In genomic region chr7:118116787-118117538, GRCm38 (mm10) we compare ENCODE assay signal across 8 mouse cellular contexts. TPM values are rescaled to one million over a fixed set of nuclear protein-coding genes. Genes with fewer than 3 reads are reported as not detected.
DNase-seq lines count a peak whose midpoint lies in the region; ATAC-seq and TF ChIP-seq lines count a peak whose summit lies in the region.

No protein-coding gene starts in this region.

- H3K4me1 ChIP-seq in heart, postnatal 0 days (ENCODE audit: control insufficient read depth, insufficient read depth), result peaks cover 31% of the 10 kb centered on the region
- peaks cover 8% of the 10 kb centered on the region for H3K4me1 ChIP-seq in bone marrow, adult 2 months (ENCODE audit: control insufficient read depth, insufficient read depth, low read length)
- peaks cover 21% of the 10 kb centered on the region; the same call in 1 of the 2 replicates for H3K4me1 ChIP-seq in intestine, embryonic 14.5 days (replicated peaks; ENCODE audit: control insufficient read depth, insufficient read depth, low read length)
- H3K4me1 ChIP-seq in midbrain, postnatal 0 days (ENCODE audit: insufficient read depth, low read length), result peaks cover 4% of the 10 kb centered on the region; the same call in 1 of the 2 replicates
- H3K4me1 ChIP-seq in cerebellum, adult 2 months (ENCODE audit: control insufficient read depth, insufficient read depth, low read length), result peaks cover 4% of the 10 kb centered on the region; the same call in 1 of the 2 replicates

- no peak for TF ChIP-seq CTCF in heart, postnatal 0 days (IDR thresholded peaks at IDR 0.05; ENCODE audit: low read depth)
- TF ChIP-seq CTCF in bone marrow, adult 2 months (IDR thresholded peaks at IDR 0.05; ENCODE audit: control insufficient read depth, insufficient read depth, low read length), result no peak
- TF ChIP-seq CTCF in midbrain, postnatal 0 days (IDR thresholded peaks at IDR 0.05), result no peak
- no peak for TF ChIP-seq CTCF in cerebellum, adult 2 months (IDR thresholded peaks at IDR 0.05; ENCODE audit: borderline replicate concordance, insufficient read depth, low read depth, low read length)

- TF ChIP-seq POLR2A in bone marrow, adult 2 months (IDR thresholded peaks at IDR 0.05; ENCODE audit: borderline replicate concordance, control insufficient read depth, low read depth, low read length), result no peak
- no peak for TF ChIP-seq POLR2A in cerebellum, adult 2 months (IDR thresholded peaks at IDR 0.05; ENCODE audit: borderline replicate concordance, insufficient read depth, low read length)

- H3K9ac ChIP-seq in heart, postnatal 0 days (replicated peaks; ENCODE audit: low read depth, low read length), result no peak overlapping the region
- peak overlapping the region; percentile 47 for H3K9ac ChIP-seq in intestine, embryonic 14.5 days (ENCODE audit: low read length)
- H3K9ac ChIP-seq in midbrain, postnatal 0 days (replicated peaks; ENCODE audit: low read length, poor library complexity, severe bottlenecking), result no peak overlapping the region

- no peak for ATAC-seq in heart, postnatal 0 days (ENCODE audit: insufficient read depth, low read depth)
- no peak for ATAC-seq in intestine, embryonic 14.5 days (replicated peaks; ENCODE audit: low FRiP score, low TSS enrichment, low read depth)
- no peak for ATAC-seq in midbrain, postnatal 0 days (ENCODE audit: low FRiP score)
- no peak for ATAC-seq in granulocyte monocyte progenitor cell, adult 5-6 weeks (replicated peaks; ENCODE audit: poor library complexity, severe bottlenecking)

- intact Hi-C loops in heart, postnatal 36 days (cut with DNase I), result loop anchor here (5.0 to 10.0 kb wide), 4 partner anchors 125 to 1782 kb away; partner anchors contain the start of genes Coq7, Gde1, Rps13 and Smg1

- peak overlapping the region; percentile 70 for H3K4me3 ChIP-seq in heart, postnatal 0 days (ENCODE audit: low read depth, low read length)
- no peak overlapping the region for H3K4me3 ChIP-seq in bone marrow, adult 2 months (replicated peaks; ENCODE audit: control insufficient read depth, low read depth, low read length)
- peak overlapping the region; percentile 93 for H3K4me3 ChIP-seq in intestine, embryonic 14.5 days (ENCODE audit: low read depth, low read length)
- peak overlapping the region; percentile 91; the same call in 1 of the 2 replicates for H3K4me3 ChIP-seq in midbrain, postnatal 0 days (ENCODE audit: low read depth, low read length)
- no peak overlapping the region for H3K4me3 ChIP-seq in cerebellum, adult 2 months (replicated peaks; ENCODE audit: insufficient read depth, low read depth, low read length)

- H3K27ac ChIP-seq in heart, postnatal 0 days (ENCODE audit: low read depth), result no peak overlapping the region; the same call in 1 of the 2 replicates
- peak overlapping the region; percentile 31; the same call in 1 of the 2 replicates for H3K27ac ChIP-seq in bone marrow, adult 2 months (ENCODE audit: control insufficient read depth, insufficient read depth, low read depth, low read length, poor library complexity)
- H3K27ac ChIP-seq in intestine, embryonic 14.5 days (ENCODE audit: low read depth), result 0 out of 2 replicates have a peak overlapping the region, but pooled peaks have one; percentile 33
- no peak overlapping the region for H3K27ac ChIP-seq in midbrain, postnatal 0 days (ENCODE audit: low read depth, low read length)
- no peak overlapping the region for H3K27ac ChIP-seq in cerebellum, adult 2 months (ENCODE audit: insufficient read depth, low read length)

- H3K36me3 ChIP-seq in heart, postnatal 0 days (replicated peaks; ENCODE audit: control insufficient read depth, insufficient read depth, low read length), result peaks cover 68% of the 10 kb centered on the region
- peaks cover 66% of the 10 kb centered on the region for H3K36me3 ChIP-seq in intestine, embryonic 14.5 days (ENCODE audit: control insufficient read depth, insufficient read depth, low read length)
- peaks cover 26% of the 10 kb centered on the region for H3K36me3 ChIP-seq in midbrain, postnatal 0 days (ENCODE audit: insufficient read depth, low read length)

- no peaks in the 10 kb centered on the region for H3K27me3 ChIP-seq in heart, postnatal 0 days (ENCODE audit: control insufficient read depth, insufficient read depth, low read length)
- H3K27me3 ChIP-seq in intestine, embryonic 14.5 days (replicated peaks; ENCODE audit: control insufficient read depth, insufficient read depth, low read length), result no peaks in the 10 kb centered on the region
- H3K27me3 ChIP-seq in midbrain, postnatal 0 days (ENCODE audit: insufficient read depth, low read length), result no peaks in the 10 kb centered on the region
- no peaks in the 10 kb centered on the region for H3K27me3 ChIP-seq in cerebellum, adult 2 months (ENCODE audit: control insufficient read depth, insufficient read depth, low read length)

- DNase-seq in heart, postnatal 0 days (ENCODE audit: low spot score), result no peak
- no peak for DNase-seq in heart, postnatal 36 days
- DNase-seq in intestine, embryonic 14.5 days (ENCODE audit: low spot score), result peak; percentile 53
- DNase-seq in midbrain, postnatal 0 days (ENCODE audit: low spot score), result no peak
- DNase-seq in cerebellum, adult 2 months, result no peak
- no peak for DNase-seq in layer of hippocampus, adult 8-10 months (ENCODE audit: low spot score in 2 of 2)

- no peaks in the 10 kb centered on the region for H3K9me3 ChIP-seq in heart, postnatal 0 days (replicated peaks; ENCODE audit: control insufficient read depth, low read length)
- no peaks in the 10 kb centered on the region for H3K9me3 ChIP-seq in intestine, embryonic 14.5 days (ENCODE audit: control insufficient read depth, low read length)
- H3K9me3 ChIP-seq in midbrain, postnatal 0 days (ENCODE audit: low read length), result no peaks in the 10 kb centered on the region

- peak overlapping the region; percentile 92 for H3K4me2 ChIP-seq in heart, postnatal 0 days (ENCODE audit: low read depth, low read length)
- peak overlapping the region; percentile 65 for H3K4me2 ChIP-seq in intestine, embryonic 14.5 days (ENCODE audit: low read length)
- H3K4me2 ChIP-seq in midbrain, postnatal 0 days (ENCODE audit: low read depth, low read length, poor library complexity, severe bottlenecking), result peak overlapping the region; percentile 54

- WGBS in heart, postnatal 0 days, result 15% methylated on average over 8 of the region's 8 CpGs
- WGBS in bone marrow, adult 2 months, result 24% methylated on average over 8 of the region's 8 CpGs
- WGBS in intestine, embryonic 14.5 days, result 13% methylated on average over 8 of the region's 8 CpGs
- 18% methylated on average over 8 of the region's 8 CpGs for WGBS in midbrain, postnatal 0 days
- 14% methylated on average over 8 of the region's 8 CpGs for WGBS in cerebellum, adult 2 months

- TF ChIP-seq EP300 in heart, postnatal 0 days (IDR thresholded peaks at IDR 0.05; ENCODE audit: low read depth), result no peak

RNA-seq across cellular contexts. Expression of gene Rps15a, which starts 1.0 kb away (rescaled TPM):
- total RNA-seq in heart, postnatal 0 days (2014; rRNA removed; ENCODE audit: low replicate concordance), result 366 and 413 TPM in 2 replicates
- polyA plus RNA-seq in heart, postnatal 0 days (2015; fragmentation: Nextera tagmentation; extraction: Ambion mirVana), result 397 and 415 TPM in 2 replicates
- 100 to 1,000 TPM; 519 to 578 TPM for total RNA-seq in heart, postnatal 36 days (2021)
- polyA plus RNA-seq in bone marrow, adult 2 months (2011; ENCODE audit: insufficient read depth, insufficient read length, low replicate concordance, missing spikeins), result 986 and 1,535 TPM in 2 replicates
- polyA plus RNA-seq in intestine, embryonic 14.5 days (2014; fragmentation: Nextera tagmentation; extraction: Ambion mirVana), result 894 and 1,000 TPM in 2 replicates
- 196 and 242 TPM in 2 replicates for total RNA-seq in midbrain, postnatal 0 days (2014; rRNA removed)
- 322 and 337 TPM in 2 replicates for polyA plus RNA-seq in midbrain, postnatal 0 days (2015; fragmentation: Nextera tagmentation; extraction: Ambion mirVana)
- polyA plus RNA-seq in cerebellum, adult 2 months (2012; rRNA removed), result 1,088 and 1,186 TPM in 2 replicates
- total RNA-seq in granulocyte monocyte progenitor cell, adult 5-6 weeks (2014; fragmentation: Nextera tagmentation), result 3,328 and 3,545 TPM in 2 replicates
- 1,146 and 1,501 TPM in 2 replicates for total RNA-seq in granulocyte monocyte progenitor cell, adult 5-6 weeks (2017)
- 100 to 1,000 TPM; 348 to 468 (median 426) TPM for total RNA-seq in layer of hippocampus, adult 8-10 months (2022)

RNA-seq across cellular contexts. Expression of gene Arl6ip1, which starts 12.5 kb away (rescaled TPM):
- 125 and 331 TPM in 2 replicates for total RNA-seq in heart, postnatal 0 days (2014; rRNA removed; ENCODE audit: low replicate concordance)
- 141 and 159 TPM in 2 replicates for polyA plus RNA-seq in heart, postnatal 0 days (2015; fragmentation: Nextera tagmentation; extraction: Ambion mirVana)
- 10 to 100 TPM; 25.2 to 32.7 TPM for total RNA-seq in heart, postnatal 36 days (2021)
- polyA plus RNA-seq in bone marrow, adult 2 months (2011; ENCODE audit: insufficient read depth, insufficient read length, low replicate concordance, missing spikeins), result 130 and 142 TPM in 2 replicates
- 323 and 348 TPM in 2 replicates for polyA plus RNA-seq in intestine, embryonic 14.5 days (2014; fragmentation: Nextera tagmentation; extraction: Ambion mirVana)
- total RNA-seq in midbrain, postnatal 0 days (2014; rRNA removed), result 444 and 461 TPM in 2 replicates
- polyA plus RNA-seq in midbrain, postnatal 0 days (2015; fragmentation: Nextera tagmentation; extraction: Ambion mirVana), result 651 and 727 TPM in 2 replicates
- 280 and 281 TPM in 2 replicates for polyA plus RNA-seq in cerebellum, adult 2 months (2012; rRNA removed)
- total RNA-seq in granulocyte monocyte progenitor cell, adult 5-6 weeks (2014; fragmentation: Nextera tagmentation), result 105 and 124 TPM in 2 replicates
- 185 and 248 TPM in 2 replicates for total RNA-seq in granulocyte monocyte progenitor cell, adult 5-6 weeks (2017)
- total RNA-seq in layer of hippocampus, adult 8-10 months (2022), result 100 to 1,000 TPM; 272 to 300 (median 282) TPM

Comparison
In these comparisons a context has a peak if more than half of its experiments do, and no peak if none do; other contexts are left out.
1. H3K27ac ChIP-seq: peak in bone marrow, adult 2 months (single experiment) and intestine, embryonic 14.5 days (single experiment); none in heart, postnatal 0 days (single experiment), midbrain, postnatal 0 days (single experiment) and cerebellum, adult 2 months (single experiment).
2. H3K4me3 ChIP-seq: peak in heart, postnatal 0 days (single experiment), intestine, embryonic 14.5 days (single experiment) and midbrain, postnatal 0 days (single experiment); none in bone marrow, adult 2 months (single experiment) and cerebellum, adult 2 months (single experiment).
3. Peak in every context shown above with its lines, with median percentiles within 50 percentile points of each other: H3K4me2 ChIP-seq.